Mouse (Mus musculus): Measurements from ENCODE around the gene Scaf11.

Scaf11 gene

DNA sequence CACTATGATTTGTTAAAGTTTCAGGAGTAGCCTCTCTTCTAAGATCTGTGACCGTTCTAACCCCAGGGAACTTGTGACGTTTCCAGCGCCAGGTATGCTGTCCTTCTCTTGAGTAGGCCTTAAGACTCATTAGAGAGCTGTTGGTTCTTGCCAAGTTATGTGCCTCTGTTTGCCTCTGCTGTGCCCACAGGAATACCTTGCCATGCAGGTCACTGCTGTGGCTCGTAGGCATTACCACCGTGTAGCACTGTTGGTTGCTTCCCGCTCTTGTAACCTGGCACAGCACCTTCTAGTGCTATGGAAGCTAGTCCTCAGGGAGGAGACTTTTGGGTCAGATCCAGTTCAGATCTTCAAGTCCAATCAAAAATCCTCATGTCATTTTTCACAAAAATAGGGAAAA is 65.6 kb downstream of the Scaf11 start:
- no peak for DNase-seq

GRCm38 (mm10) chr15:96392878-96393277 is 67.8 kb downstream of the Scaf11 start:
- no peak for DNase-seq

- DNase-seq: no peak
These were observed 72.1 kb downstream of the Scaf11 start for GRCm38 (mm10) chr15:96388565-96388964.

DNA sequence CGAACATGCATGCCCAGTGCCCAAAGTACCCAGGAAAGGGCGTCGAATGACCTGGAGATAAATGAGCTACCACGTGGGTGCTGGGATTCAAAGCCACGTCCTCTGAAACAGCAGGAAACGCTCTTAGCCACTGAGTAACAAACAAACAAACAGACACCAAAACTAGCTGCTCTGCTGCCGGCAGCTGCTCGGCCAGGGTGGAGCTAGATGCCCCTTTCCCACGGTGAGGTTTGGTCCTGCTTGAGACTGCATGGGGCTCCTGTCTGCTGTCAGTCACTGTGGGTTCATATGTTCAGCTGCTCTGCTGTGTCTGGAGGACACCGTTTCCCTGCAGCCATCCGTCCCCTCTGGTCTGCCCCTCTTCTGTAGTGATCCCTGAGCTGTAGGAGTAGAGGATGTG is 78.4 kb downstream of the Scaf11 start:
- no peak for DNase-seq

- no peak for DNase-seq
These were observed 82.9 kb downstream of the Scaf11 start for GRCm38 (mm10) chr15:96377701-96378100.

- peak; percentile 11 for DNase-seq
These were observed 83.4 kb downstream of the Scaf11 start for GRCm38 (mm10) chr15:96377263-96377662.

GRCm38 (mm10) chr15:96376214-96376613 is 84.4 kb downstream of the Scaf11 start:
- DNase-seq: no peak

- DNase-seq: peak; percentile 35
These were observed 87.5 kb downstream of the Scaf11 start for GRCm38 (mm10) chr15:96373161-96373560.

DNA sequence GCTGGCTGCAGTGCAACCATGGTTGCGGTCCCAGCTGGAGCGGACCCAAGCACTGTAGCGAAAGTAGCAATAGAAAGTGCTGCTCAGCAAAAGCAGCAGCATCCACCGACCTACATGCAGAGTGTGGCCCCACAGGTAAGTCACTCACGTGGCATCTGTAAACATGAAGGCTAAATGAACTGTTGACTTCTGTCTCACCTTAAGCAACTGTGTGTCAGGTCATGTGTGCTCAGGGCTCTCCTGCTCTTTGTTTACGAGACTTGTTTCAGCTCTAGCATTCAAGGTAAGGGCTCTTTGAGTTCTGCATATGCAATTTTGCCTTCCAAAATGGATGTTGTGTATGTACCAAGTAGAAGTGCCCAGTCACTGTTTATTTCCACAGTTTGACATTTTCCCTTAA is 88.0 kb downstream of the Scaf11 start:
- DNase-seq: no peak

GRCm38 (mm10) chr15:96371311-96371710 is 89.3 kb downstream of the Scaf11 start:
- peak; percentile 42 for DNase-seq

GRCm38 (mm10) chr15:96366176-96366963 is 94.3 kb downstream of the Scaf11 start:
- DNase-seq: no peak

- DNase-seq: no peak
These were observed 95.3 kb downstream of the Scaf11 start for GRCm38 (mm10) chr15:96365351-96365750.

All from kidney, adult 9 months (tissue).